Mouse (Mus musculus) stomach, embryonic 16.5 days (tissue): ENCODE results near the gene Ccdc88b. TPM values are rescaled to one million over a fixed set of nuclear protein-coding genes. Genes with fewer than 3 reads are reported as not detected.

Experiments used
- ATAC-seq: fragments of 200-750 bp; cut with Nextera tagmentation; 2 replicates; pipeline ENCODE4 v1.8.0; 2017; ENCODE audit warnings: moderate number of reproducible peaks, moderate TSS enrichment; ENCODE audit not compliant: insufficient read depth, low FRiP score
- H3K27ac ChIP-seq: fragments of 300-500 bp; sonication (generic); 2 replicates; pipeline ENCODE4 v1.5.1; 2014; ENCODE audit warnings: low read length
- H3K27me3 ChIP-seq: fragments of 300-500 bp; sonication (generic); 2 replicates; pipeline ENCODE4 v1.6.1; 2014; ENCODE audit warnings: low read length, control low read depth, mixed read lengths; ENCODE audit not compliant: control insufficient read depth, insufficient read depth
- H3K36me3 ChIP-seq: fragments of 300-500 bp; sonication (generic); 2 replicates; pipeline ENCODE4 v1.6.1; 2014; ENCODE audit warnings: low read length; ENCODE audit not compliant: control insufficient read depth, insufficient read depth
- H3K4me1 ChIP-seq: fragments of 300-500 bp; sonication (generic); 2 replicates; pipeline ENCODE4 v1.6.1; 2014; ENCODE audit warnings: low read length, control low read depth, mixed read lengths; ENCODE audit not compliant: control insufficient read depth, insufficient read depth
- H3K4me2 ChIP-seq: fragments of 300-500 bp; sonication (generic); 2 replicates; pipeline ENCODE4 v1.6.1; 2014; ENCODE audit warnings: low read depth, low read length, mixed read lengths
- H3K4me3 ChIP-seq: fragments of 300-500 bp; sonication (generic); replicated peaks from 2 replicates; pipeline ENCODE4 v1.5.1; 2014; ENCODE audit warnings: mild to moderate bottlenecking, low read length
- H3K9ac ChIP-seq: fragments of 300-500 bp; sonication (generic); 2 replicates; pipeline ENCODE4 v1.6.1; 2014; ENCODE audit warnings: low read length
- H3K9me3 ChIP-seq: fragments of 300-500 bp; sonication (generic); replicated peaks from 2 replicates; pipeline ENCODE4 v1.6.1; 2016; ENCODE audit warnings: low read length, control low read depth; ENCODE audit not compliant: control insufficient read depth
- WGBS: fragments of 180-500 bp; shearing (Covaris S2); extraction: QIAGEN DNeasy Blood & Tissue Kit; methylation state at CpG from one replicate; pipeline ENCODE4 v1.1.7; 2014; 5-methylcytosine and 5-hydroxymethylcytosine counted together
- polyA plus RNA-seq: library from polyadenylated mRNA; unstranded; fragments of >200 nt; fragmentation: Nextera tagmentation; extraction: Ambion mirVana; gene quantifications from 2 replicates; pipeline ENCODE4 v1.2.1, GENCODE M21; 2015

Ccdc88b gene
- polyA plus RNA-seq, 1 experiment from 2014 or later: 1.1 TPM

DNA sequence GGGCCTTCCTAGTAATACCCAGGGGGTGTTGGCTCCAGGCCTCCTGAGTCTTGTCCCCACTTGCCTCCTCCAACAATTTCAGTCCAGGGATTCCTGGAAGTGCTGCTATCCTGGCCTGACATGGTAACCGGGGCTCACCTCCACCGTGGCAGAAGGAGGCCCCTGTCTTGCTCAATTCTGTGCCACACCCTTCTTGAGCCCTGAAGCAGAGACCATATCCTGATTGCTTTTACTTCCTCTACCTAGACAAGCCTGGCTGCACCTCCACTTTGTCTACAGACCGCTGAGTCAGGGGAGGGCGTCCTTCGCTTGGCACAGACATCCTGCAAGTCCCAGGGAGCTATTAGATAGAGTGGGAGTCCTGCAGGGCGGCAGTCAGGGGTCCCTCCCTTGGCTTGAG, 2.7 kb upstream of the Ccdc88b start:
- Histone ChIP-seq H3K27me3 (no peaks in the 10 kb centered on the region), H3K9me3 (no peaks in the 10 kb centered on the region), H3K4me1 (peaks cover under 1% of the 10 kb centered on the region), H3K4me3 (no peak overlapping the region), H3K27ac (peak overlapping the region; percentile 36; the same call in 1 of the 2 replicates), H3K9ac (no peak overlapping the region), H3K4me2 (no peak overlapping the region), H3K36me3 (no peaks in the 10 kb centered on the region)
- 59% methylated on average over 6 of the region's 6 CpGs for WGBS
- peak; percentile 61; the same call in 1 of the 2 replicates for ATAC-seq

- H3K27ac ChIP-seq: no peak overlapping the region
- no peak overlapping the region for H3K4me2 ChIP-seq
- H3K9me3 ChIP-seq: no peaks in the 10 kb centered on the region
- H3K27me3 ChIP-seq: no peaks in the 10 kb centered on the region
- peaks cover 4% of the 10 kb centered on the region for H3K4me1 ChIP-seq
- H3K36me3 ChIP-seq: no peaks in the 10 kb centered on the region
- WGBS: 80% methylated on average over 3 of the region's 3 CpGs
- no peak overlapping the region for H3K4me3 ChIP-seq
- no peak overlapping the region for H3K9ac ChIP-seq
- ATAC-seq: no peak
Observed at GRCm38 (mm10) chr19:6859971-6860370, 2.0 kb upstream of the Ccdc88b start.

DNA sequence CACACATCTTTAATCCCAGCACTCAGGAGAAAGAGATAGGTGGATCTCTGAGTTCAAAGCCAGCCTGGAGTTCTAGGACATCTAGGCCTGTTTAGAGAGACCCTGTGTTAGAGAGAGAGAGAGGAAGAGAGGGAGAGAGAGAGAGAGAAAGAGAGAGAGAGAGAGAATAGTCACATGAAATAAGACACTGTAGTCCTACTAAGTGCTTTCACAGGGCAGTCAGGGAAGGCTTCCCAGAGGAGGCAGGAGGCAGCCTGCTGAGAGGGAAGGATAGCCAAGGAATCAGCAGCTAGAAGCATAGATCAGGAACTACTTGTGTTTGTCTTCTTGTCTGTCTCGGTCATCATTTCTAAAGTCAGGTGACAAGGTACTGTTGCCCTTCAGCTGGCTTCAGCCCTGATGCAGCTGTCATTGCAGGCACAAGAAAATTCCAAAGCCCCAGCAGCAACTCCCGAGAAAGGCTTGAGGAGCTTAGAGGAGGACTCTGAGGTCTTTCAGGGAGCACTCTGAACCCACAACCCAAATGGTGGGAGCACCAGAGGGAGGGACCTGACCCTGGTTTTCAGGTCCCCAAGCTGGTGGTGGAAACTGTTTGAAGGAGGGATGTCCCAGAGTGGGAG, 1.1 kb upstream of the Ccdc88b start:
- Histone ChIP-seq H3K27ac (no peak overlapping the region), H3K9ac (no peak overlapping the region), H3K36me3 (no peaks in the 10 kb centered on the region), H3K4me3 (no peak overlapping the region), H3K27me3 (no peaks in the 10 kb centered on the region), H3K4me2 (no peak overlapping the region), H3K4me1 (peaks cover 4% of the 10 kb centered on the region), H3K9me3 (no peaks in the 10 kb centered on the region)
- 68% methylated on average over 2 of the region's 2 CpGs for WGBS
- no peak for ATAC-seq

GRCm38 (mm10) chr19:6857391-6858005, 513 bp downstream of the Ccdc88b start:
- 62% methylated on average over 9 of the region's 9 CpGs for WGBS
- H3K9me3 ChIP-seq: no peaks in the 10 kb centered on the region
- peaks cover 4% of the 10 kb centered on the region for H3K4me1 ChIP-seq
- no peak overlapping the region for H3K4me3 ChIP-seq
- H3K27me3 ChIP-seq: no peaks in the 10 kb centered on the region
- no peak overlapping the region for H3K27ac ChIP-seq
- no peaks in the 10 kb centered on the region for H3K36me3 ChIP-seq
- no peak for ATAC-seq
- no peak overlapping the region for H3K9ac ChIP-seq
- no peak overlapping the region for H3K4me2 ChIP-seq

DNA sequence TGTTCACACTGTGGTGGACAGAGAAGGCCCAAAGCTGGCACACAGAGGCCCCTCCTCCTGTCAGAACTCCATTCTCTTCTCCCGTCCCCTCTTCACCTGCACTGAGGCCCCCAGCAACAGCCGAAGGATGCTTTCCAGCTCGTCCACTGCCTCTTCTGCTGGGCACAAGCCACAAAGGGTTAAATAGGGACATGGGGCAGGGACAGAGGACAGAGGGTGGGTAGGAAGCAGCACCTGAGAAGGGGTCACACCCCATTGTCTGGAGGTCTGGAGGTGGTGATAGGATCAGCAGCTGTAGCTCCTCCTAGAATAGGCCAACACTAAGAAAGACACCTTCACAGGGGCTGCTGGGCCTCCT, 1.0 kb downstream of the Ccdc88b start:
- H3K9ac ChIP-seq: no peak overlapping the region
- H3K4me1 ChIP-seq: peaks cover 6% of the 10 kb centered on the region
- no peak overlapping the region for H3K27ac ChIP-seq
- no peak overlapping the region for H3K4me2 ChIP-seq
- no peaks in the 10 kb centered on the region for H3K9me3 ChIP-seq
- no peak for ATAC-seq
- H3K27me3 ChIP-seq: no peaks in the 10 kb centered on the region
- 55% methylated on average over 3 of the region's 3 CpGs for WGBS
- no peaks in the 10 kb centered on the region for H3K36me3 ChIP-seq
- H3K4me3 ChIP-seq: no peak overlapping the region

DNA sequence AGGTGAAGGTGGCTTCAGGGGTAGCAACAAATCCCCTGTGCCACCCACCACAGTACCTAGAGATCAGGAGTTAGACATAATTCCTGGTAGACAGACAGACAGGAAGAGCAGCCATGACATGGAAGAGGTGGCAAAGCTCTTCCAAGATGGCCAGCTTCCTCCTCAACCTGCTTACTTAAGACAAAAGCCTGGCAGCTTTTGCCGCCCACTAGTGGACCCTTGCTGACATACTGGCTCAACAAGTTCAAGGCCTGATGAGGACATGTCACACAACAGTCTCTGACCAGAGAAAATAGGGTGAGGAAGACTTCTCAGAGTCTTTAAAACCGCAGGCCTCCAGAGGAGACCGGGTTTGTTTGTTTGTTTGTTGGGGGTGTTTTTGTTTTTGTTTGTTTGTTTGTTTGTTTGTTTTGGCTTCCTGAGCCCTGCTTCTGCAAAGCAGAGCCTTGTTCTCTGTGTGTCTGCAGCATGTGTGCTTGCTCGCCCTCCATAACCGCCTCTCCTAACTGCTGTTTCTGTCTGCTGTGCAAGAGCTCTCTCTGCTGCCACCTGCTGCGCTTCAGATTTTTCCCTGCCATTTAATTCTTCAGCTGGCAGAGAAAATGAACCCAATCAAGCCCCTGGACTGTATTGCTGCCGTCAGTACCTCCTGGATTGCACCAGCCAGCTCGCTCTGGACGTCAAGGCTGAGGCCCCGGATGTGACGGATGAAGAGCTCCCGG, 1.6 kb downstream of the Ccdc88b start:
- Histone ChIP-seq H3K4me3 (no peak overlapping the region), H3K36me3 (no peaks in the 10 kb centered on the region), H3K4me1 (peaks cover 6% of the 10 kb centered on the region), H3K4me2 (no peak overlapping the region), H3K27ac (no peak overlapping the region), H3K9ac (no peak overlapping the region), H3K9me3 (no peaks in the 10 kb centered on the region), H3K27me3 (no peaks in the 10 kb centered on the region)
- no peak for ATAC-seq
- WGBS: 42% methylated on average over 12 of the region's 12 CpGs

GRCm38 (mm10) chr19:6855225-6856031, 2.6 kb downstream of the Ccdc88b start:
- Histone ChIP-seq H3K4me1 (peaks cover 6% of the 10 kb centered on the region), H3K4me3 (peak overlapping the region; percentile 28), H3K9ac (peak overlapping the region; percentile 57), H3K9me3 (no peaks in the 10 kb centered on the region), H3K36me3 (no peaks in the 10 kb centered on the region), H3K27me3 (no peaks in the 10 kb centered on the region), H3K4me2 (peak overlapping the region; percentile 47), H3K27ac (no peak overlapping the region)
- peak; percentile 52 for ATAC-seq
- 10% methylated on average over 38 of the region's 38 CpGs for WGBS

DNA sequence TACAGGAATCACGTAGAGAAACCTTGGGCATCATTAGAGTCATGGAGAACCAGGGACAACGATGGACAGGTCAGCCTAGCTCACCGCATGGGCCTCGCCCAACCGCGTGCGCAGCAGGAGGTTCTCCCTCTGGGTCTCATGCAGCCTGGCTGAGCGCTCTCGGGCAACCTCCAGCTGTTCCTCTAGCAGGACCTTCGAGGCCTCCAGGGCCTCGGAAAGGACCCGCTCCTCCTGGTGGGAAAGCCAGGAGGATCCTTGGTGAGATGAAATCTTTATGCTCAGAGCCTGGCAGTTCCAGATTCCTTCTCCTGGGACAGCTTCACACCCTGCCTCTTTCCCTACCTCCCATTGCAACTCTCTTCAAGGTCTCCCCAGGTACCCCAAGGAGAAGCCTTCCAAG, 3.4 kb downstream of the Ccdc88b start:
- no peak for ATAC-seq
- Histone ChIP-seq H3K4me2 (no peak overlapping the region), H3K4me3 (no peak overlapping the region), H3K4me1 (peaks cover 6% of the 10 kb centered on the region), H3K36me3 (no peaks in the 10 kb centered on the region), H3K27ac (no peak overlapping the region), H3K9ac (no peak overlapping the region), H3K27me3 (peaks cover 2% of the 10 kb centered on the region; the same call in 1 of the 2 replicates), H3K9me3 (no peaks in the 10 kb centered on the region)
- 86% methylated on average over 12 of the region's 12 CpGs for WGBS

DNA sequence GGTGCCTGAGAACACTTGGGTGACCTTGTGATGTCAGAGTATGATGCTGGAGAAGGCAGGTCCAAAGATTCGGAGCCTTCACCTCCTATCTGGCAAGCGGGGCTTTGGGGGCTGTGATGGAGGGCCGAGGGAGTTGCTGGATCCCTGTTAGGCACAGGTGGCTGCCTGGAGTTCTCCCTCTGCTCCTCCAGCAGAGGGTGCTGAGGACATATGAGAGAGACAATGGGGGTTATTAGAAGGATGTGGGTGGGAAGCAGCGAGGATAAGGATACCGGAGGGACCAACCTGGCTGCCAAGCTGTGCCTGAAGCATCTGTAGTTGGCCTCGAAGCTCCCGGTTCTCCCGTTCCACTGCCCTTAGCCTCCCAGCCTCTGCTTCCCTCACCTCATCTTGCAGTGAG, 4.1 kb downstream of the Ccdc88b start:
- 75% methylated on average over 8 of the region's 8 CpGs for WGBS
- Histone ChIP-seq H3K4me1 (peaks cover 6% of the 10 kb centered on the region), H3K4me2 (no peak overlapping the region), H3K27ac (no peak overlapping the region), H3K27me3 (peaks cover 9% of the 10 kb centered on the region), H3K36me3 (no peaks in the 10 kb centered on the region), H3K9ac (no peak overlapping the region), H3K4me3 (no peak overlapping the region), H3K9me3 (no peaks in the 10 kb centered on the region)
- ATAC-seq: no peak
